Mouse (Mus musculus): Measurements from ENCODE around the gene Zfp93.
"Not testable (repeated sequence)": the region's sequence is repeated elsewhere in the genome, so short reads cannot be mapped to it uniquely, and the experiment has no call there.

Zfp93 gene

DNA sequence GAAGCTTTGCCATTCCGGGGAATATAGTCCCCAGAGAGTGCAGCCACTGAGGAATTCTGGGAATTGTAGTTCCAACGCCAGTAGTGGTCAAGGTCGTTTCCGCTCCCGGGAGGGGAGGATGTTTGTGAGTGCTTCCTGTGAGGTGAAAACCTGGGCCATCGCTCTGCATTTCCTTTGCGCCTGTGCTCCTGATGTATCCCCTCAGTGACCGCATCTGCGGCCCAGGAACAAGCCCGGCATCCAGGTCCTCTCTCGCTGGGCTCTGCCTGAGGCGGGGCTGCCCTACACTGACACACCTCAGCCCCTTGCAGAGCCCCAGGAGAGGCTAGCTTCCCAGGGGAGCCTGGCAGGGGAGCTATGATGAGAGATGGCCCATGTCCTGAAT, at the start of gene Zfp93:
Gene Zfp93, plus strand, starts transcription at position 133 of the 385 bp plus-strand sequence.
- peak; percentile 70 to 72 for DNase-seq (ENCODE audit: low spot score in 2 of 2)

- peak; percentile 44 to 51 for DNase-seq (ENCODE audit: low spot score in 2 of 2)
These were observed 33.0 kb upstream of the Zfp93 start, which contains the start of gene Zfp109 for GRCm38 (mm10) chr7:24237040-24237791. Zfp109 (minus strand) TSS chr7:24237560.

DNA sequence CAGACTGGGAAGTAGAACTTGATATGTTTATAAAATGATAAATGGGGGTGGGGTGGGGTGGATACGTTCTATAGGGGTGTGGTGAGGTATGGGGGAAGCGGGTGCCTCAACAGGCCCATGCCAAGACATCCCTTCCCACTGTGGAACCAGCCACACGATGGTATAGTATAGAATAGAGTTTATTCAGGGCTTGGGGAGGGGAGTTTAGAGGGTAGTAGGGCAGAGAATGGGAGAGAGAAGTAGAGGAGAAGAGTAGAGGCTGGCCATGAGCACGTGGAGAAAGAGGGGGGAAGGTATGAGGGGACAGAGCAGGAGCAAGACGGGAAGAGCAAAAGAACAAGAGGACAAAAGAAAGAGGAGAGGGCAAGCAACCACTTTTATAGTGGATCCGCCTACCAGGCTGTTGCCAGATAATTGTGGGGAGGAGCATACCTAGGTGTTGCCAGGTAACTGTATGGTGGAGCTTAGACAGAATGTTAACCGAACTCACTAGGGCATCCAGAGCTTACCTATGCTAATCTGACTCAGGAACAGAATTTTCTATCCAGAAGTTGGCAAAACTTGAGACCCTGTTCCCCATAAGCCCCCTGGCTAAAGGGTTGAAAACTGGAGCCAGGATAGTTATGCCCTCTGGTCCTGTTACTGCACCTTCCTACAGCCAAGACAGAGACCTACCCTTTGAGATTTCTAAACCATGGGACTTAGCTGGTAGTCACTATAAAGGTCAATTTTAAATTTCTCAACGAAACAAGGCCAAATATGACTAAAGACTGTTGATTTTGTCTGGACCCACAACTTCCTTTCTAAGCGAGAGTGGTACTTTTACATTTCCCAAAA, 16.2 kb upstream of the Zfp93 start:
- DNase-seq (ENCODE audit: low spot score in 2 of 2) = no peak

DNA sequence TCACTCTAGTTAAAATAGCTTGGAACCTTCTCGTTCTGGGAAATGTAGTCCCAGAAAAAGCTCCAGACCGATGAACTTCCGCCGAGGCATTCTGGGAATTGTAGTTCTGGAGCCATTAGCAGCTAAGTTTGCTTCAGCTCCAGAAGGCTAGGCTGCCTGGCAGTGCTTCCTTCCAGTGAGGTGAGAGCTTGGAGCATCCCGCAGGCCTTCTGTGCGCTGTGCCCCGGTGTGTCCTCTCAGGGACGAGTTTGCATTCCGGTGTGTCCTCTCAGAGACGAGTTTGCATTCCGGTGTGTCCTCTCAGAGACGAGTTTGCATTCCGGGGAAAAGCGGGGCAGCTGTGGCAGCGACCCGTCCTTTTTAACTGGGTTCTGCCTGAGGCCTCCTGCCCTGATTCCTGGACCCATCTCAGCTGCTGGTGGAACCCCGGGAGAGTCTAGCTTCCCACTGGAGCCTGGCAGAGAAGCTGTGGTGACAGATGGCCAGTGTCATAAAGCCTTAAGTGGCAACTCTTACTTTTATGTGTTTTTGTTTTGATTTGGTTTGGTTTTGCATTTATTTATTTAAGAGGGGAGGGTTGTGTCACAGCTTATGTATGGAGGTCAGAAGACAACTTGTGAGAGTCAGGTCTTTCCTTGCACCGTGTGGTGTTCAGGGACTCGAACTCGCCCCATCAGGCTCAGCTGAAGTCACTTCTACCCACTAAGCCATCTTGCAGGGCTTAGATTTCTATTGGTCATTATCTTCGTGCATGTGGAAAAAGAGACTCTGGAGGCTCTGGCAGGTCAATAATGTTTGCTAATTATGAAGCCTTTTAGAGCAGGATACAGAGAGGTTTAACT, 15.4 kb upstream of the Zfp93 start, which contains the start of gene Zfp108:
Gene Zfp108, plus strand, starts transcription at position 162 of the 842 bp plus-strand sequence.
- peak; percentile 31 to 43 for DNase-seq (ENCODE audit: low spot score in 2 of 2)

DNA sequence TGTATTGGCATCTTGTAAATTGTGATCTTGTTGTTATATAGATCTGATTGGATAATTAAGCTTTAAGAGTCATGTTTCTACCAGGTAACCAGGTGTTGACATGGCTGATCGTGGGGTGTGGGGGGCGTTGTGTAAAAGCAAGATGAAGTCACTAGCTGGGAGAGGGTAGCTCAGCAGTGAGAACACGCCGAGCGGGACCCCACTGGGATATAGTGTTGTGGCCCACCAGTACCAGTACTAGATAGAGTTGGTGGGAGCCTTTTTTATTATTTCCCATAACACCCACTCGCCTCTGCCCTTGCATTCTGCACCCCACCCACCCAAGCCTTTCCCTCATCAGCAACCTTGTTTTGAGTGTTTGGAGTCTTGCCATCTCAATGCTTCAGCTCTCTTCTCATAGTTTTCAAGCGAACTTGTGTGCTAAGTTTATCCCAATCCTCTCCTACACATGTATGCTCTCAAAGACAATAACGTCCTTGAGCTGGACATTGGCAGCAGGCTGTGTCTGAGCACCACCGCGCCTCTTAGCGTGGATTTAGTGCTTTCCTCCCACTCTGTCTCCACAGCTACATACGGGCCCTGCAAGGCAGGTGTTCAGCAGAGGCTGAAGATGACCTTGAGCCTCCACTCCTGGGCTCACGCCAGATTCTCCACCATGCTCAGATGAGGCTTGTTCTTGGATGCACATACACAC, 10.8 kb upstream of the Zfp93 start:
- DNase-seq (ENCODE audit: low spot score in 2 of 2) = no peak

DNA sequence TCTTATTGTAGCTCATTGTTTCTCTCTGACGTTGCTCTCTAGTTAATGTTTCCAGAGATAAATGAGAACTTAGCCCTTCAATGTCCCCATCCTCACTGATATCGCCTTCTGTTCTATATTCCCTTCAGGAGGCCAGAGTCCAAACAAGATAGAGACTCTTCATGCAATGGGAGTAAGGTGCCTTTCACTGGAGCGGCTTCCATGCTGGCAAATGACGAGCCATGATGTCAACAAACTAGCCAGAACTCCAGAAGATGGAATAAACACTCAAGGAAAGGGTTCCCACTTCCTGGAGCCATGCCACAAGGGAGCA, 10.3 kb upstream of the Zfp93 start:
- no peak for DNase-seq (ENCODE audit: low spot score in 2 of 2)

- peak; percentile 20 to 35 for DNase-seq (ENCODE audit: low spot score in 2 of 2)
These were observed 1.8 kb upstream of the Zfp93 start for GRCm38 (mm10) chr7:24268176-24269155.

DNA sequence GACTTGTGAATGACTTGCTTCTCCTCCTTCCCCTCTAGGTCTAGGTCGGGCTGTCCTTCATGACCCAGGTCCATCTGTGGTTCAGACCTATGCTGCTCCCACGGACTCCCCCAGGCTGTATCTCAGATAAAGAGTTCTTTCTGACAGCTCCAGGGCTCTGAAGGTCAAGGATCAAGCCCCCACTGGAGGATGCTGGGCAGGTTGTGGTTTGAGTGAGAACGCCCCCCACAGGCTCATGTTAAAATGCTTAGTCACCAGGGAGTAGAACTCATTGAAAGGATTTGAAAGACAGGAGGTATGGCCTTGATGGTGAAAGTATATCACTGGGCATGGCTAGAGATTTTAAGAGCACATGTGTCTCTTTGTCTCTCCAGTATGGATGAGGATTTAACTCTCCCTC, 964 bp upstream of the Zfp93 start:
- DNase-seq (ENCODE audit: low spot score in 2 of 2) = no peak

- DNase-seq (ENCODE audit: low spot score in 2 of 2) = no peak
These were observed 443 bp upstream of the Zfp93 start for GRCm38 (mm10) chr7:24269667-24270287.

GRCm38 (mm10) chr7:24271191-24271590, 971 bp downstream of the Zfp93 start:
- no peak for DNase-seq (ENCODE audit: low spot score in 2 of 2)

- no peak for DNase-seq (ENCODE audit: low spot score in 2 of 2)
These were observed 4.2 kb downstream of the Zfp93 start for GRCm38 (mm10) chr7:24274456-24274855.

- DNase-seq (ENCODE audit: low spot score in 2 of 2) = not testable (repeated sequence)
These were observed 8.6 kb downstream of the Zfp93 start for GRCm38 (mm10) chr7:24278771-24279170.

DNA sequence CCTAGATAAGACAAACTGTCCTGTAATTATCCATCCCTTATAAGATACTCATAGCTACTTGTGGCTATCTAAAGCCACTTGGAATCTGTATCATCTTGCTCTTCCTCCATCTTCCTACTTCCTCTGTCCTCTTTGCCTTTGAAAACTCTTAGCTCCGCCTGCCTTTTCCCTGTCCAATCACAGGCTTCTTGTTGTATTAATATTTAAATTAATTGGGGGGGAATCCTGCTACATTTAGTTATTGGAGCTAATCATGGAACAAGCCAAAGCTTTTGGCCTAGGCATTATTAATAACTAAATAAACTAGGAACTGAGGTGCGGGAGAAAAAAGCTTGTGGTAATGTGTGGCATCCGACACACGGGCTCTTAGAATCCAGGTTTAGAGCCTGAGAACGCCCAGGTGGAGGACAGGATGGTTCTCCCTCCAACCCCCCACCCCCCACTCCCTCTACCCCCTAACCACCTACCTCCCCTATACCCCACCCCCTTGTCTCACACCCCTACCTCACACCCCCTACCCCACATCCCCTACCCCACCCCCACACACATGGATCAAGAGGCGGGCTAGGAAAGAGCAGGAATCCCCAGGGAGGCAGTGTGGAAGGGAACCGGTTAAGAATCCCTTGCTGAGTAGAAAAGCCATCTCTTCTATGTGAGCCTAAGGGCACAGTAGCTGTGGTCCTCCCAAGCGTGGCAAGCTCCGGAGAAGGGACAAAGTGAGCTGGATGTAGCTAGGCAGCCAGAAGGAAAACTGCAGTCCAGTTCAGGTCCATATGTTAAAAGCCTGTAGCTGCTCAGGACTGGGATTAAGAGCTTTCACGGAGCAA, 10.0 kb downstream of the Zfp93 start:
- DNase-seq (ENCODE audit: low spot score in 2 of 2) = no peak

GRCm38 (mm10) chr7:24280858-24281145, 10.6 kb downstream of the Zfp93 start:
- no peak for DNase-seq (ENCODE audit: low spot score in 2 of 2)

DNA sequence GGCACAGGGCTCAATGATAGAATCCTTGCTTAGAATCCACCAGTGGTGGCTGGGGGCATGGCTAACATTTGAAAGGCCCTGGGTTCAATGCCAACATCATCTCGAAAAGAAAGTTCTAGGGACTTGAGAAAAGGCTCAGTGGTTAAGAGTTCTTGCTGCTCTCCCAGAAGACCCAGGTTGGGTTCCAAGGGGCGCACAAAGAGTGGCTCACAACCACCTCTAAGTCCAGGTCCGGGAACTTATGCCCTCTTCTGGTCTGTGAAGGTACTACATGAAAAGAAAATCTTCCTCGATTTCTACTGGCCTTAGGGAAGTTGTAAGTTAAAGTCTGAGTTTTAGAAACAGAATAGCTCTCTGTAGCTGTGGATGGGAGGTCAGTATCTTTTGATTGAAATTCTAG, 15.9 kb downstream of the Zfp93 start:
- no peak for DNase-seq (ENCODE audit: low spot score in 2 of 2)

- DNase-seq (ENCODE audit: low spot score in 2 of 2) = no peak
These were observed 16.7 kb downstream of the Zfp93 start for GRCm38 (mm10) chr7:24286916-24287315.

- DNase-seq (ENCODE audit: low spot score in 2 of 2) = no peak
These were observed 17.4 kb downstream of the Zfp93 start for GRCm38 (mm10) chr7:24287670-24288069.

DNA sequence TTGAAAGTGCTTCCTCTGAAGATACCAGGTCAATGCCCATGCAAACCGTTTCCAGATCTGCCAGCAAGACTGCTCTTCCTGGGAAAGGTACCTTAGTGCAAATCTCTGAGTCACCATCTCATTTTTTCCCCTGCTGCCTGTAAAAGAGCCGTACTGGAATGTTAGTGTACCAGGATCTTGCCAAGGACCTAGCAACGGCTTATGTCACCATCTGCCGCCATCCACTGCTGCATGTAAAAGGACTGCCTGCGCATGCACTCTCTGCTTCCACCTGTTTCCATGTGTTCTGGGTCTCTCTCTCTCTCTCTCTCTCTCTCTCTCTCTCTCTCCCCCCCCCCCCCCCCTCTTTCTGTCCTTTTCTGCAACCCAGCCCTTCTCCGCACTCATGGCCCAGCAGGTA, 18.3 kb downstream of the Zfp93 start:
- no peak for DNase-seq (ENCODE audit: low spot score in 2 of 2)

GRCm38 (mm10) chr7:24290106-24290693, 20.0 kb downstream of the Zfp93 start:
- DNase-seq (ENCODE audit: low spot score in 2 of 2) = no peak

All from thymus, postnatal 10 days (tissue).